Mouse (Mus musculus): Measurements from ENCODE around the gene 1700025G04Rik. TPM values are rescaled to one million over a fixed set of nuclear protein-coding genes. Genes with fewer than 3 reads are reported as not detected.

Gene 1700025G04Rik
- polyA plus RNA-seq, 1 experiment from 2014 or later = 29.3 TPM

GRCm38 (mm10) chr1:152016663-152017062, 73.3 kb downstream of the 1700025G04Rik start:
- H3K4me3 ChIP-seq (ENCODE audit: low read depth, low read length) = no peak overlapping the region
- no peak for ATAC-seq (replicated peaks; ENCODE audit: insufficient number of reproducible peaks, low FRiP score, low TSS enrichment, low read depth)
- no peak overlapping the region for H3K27ac ChIP-seq (replicated peaks; ENCODE audit: low read depth, low read length)
- 86% methylated on average over 3 of the region's 3 CpGs for WGBS
- no peak overlapping the region for H3K9ac ChIP-seq (replicated peaks; ENCODE audit: low read length)
- H3K36me3 ChIP-seq (replicated peaks; ENCODE audit: control insufficient read depth, insufficient read depth, low read depth, low read length) = no peaks in the 10 kb centered on the region
- no peak overlapping the region for H3K4me2 ChIP-seq (ENCODE audit: low read depth, low read length)
- H3K27me3 ChIP-seq (ENCODE audit: control insufficient read depth, insufficient read depth, low read length) = no peaks in the 10 kb centered on the region
- no peaks in the 10 kb centered on the region for H3K9me3 ChIP-seq (replicated peaks; ENCODE audit: control insufficient read depth, low read length)
- DNase-seq (ENCODE audit: low spot score) = no peak
- no peaks in the 10 kb centered on the region for H3K4me1 ChIP-seq (ENCODE audit: control insufficient read depth, insufficient read depth, low read length)

GRCm38 (mm10) chr1:152015555-152016125, 74.3 kb downstream of the 1700025G04Rik start:
- no peak overlapping the region for H3K9ac ChIP-seq (replicated peaks; ENCODE audit: low read length)
- no peaks in the 10 kb centered on the region for H3K27me3 ChIP-seq (ENCODE audit: control insufficient read depth, insufficient read depth, low read length)
- H3K36me3 ChIP-seq (replicated peaks; ENCODE audit: control insufficient read depth, insufficient read depth, low read depth, low read length) = no peaks in the 10 kb centered on the region
- no peak for DNase-seq (ENCODE audit: low spot score)
- no peak overlapping the region for H3K4me3 ChIP-seq (ENCODE audit: low read depth, low read length)
- H3K27ac ChIP-seq (replicated peaks; ENCODE audit: low read depth, low read length) = no peak overlapping the region
- H3K4me1 ChIP-seq (ENCODE audit: control insufficient read depth, insufficient read depth, low read length) = no peaks in the 10 kb centered on the region
- no peaks in the 10 kb centered on the region for H3K9me3 ChIP-seq (replicated peaks; ENCODE audit: control insufficient read depth, low read length)
- H3K4me2 ChIP-seq (ENCODE audit: low read depth, low read length) = no peak overlapping the region
- no peak for ATAC-seq (replicated peaks; ENCODE audit: insufficient number of reproducible peaks, low FRiP score, low TSS enrichment, low read depth)
- 87% methylated on average over 7 of the region's 7 CpGs for WGBS

GRCm38 (mm10) chr1:152011741-152012140, 78.2 kb downstream of the 1700025G04Rik start:
- Histone ChIP-seq H3K4me1 (ENCODE audit: control insufficient read depth, insufficient read depth, low read length) (no peaks in the 10 kb centered on the region), H3K36me3 (replicated peaks; ENCODE audit: control insufficient read depth, insufficient read depth, low read depth, low read length) (no peaks in the 10 kb centered on the region), H3K4me3 (ENCODE audit: low read depth, low read length) (no peak overlapping the region), H3K9ac (replicated peaks; ENCODE audit: low read length) (no peak overlapping the region), H3K4me2 (ENCODE audit: low read depth, low read length) (no peak overlapping the region), H3K27ac (replicated peaks; ENCODE audit: low read depth, low read length) (no peak overlapping the region), H3K27me3 (ENCODE audit: control insufficient read depth, insufficient read depth, low read length) (no peaks in the 10 kb centered on the region), H3K9me3 (replicated peaks; ENCODE audit: control insufficient read depth, low read length) (no peaks in the 10 kb centered on the region)
- DNase-seq (ENCODE audit: low spot score) (no peak), ATAC-seq (replicated peaks; ENCODE audit: insufficient number of reproducible peaks, low FRiP score, low TSS enrichment, low read depth) (no peak)
- 96% methylated on average over 5 of the region's 5 CpGs for WGBS

- no peaks in the 10 kb centered on the region for H3K4me1 ChIP-seq (ENCODE audit: control insufficient read depth, insufficient read depth, low read length)
- ATAC-seq (replicated peaks; ENCODE audit: insufficient number of reproducible peaks, low FRiP score, low TSS enrichment, low read depth) (no peak), DNase-seq (ENCODE audit: low spot score) (no peak)
- H3K9me3 ChIP-seq (replicated peaks; ENCODE audit: control insufficient read depth, low read length) = no peaks in the 10 kb centered on the region
- H3K36me3 ChIP-seq (replicated peaks; ENCODE audit: control insufficient read depth, insufficient read depth, low read depth, low read length) = no peaks in the 10 kb centered on the region
- H3K27me3 ChIP-seq (ENCODE audit: control insufficient read depth, insufficient read depth, low read length) = no peaks in the 10 kb centered on the region
- WGBS = 77% methylated on average over 13 of the region's 13 CpGs
- no peak overlapping the region for H3K9ac ChIP-seq (replicated peaks; ENCODE audit: low read length)
- H3K27ac ChIP-seq (replicated peaks; ENCODE audit: low read depth, low read length) = no peak overlapping the region
- H3K4me2 ChIP-seq (ENCODE audit: low read depth, low read length) = no peak overlapping the region
- no peak overlapping the region for H3K4me3 ChIP-seq (ENCODE audit: low read depth, low read length)
Measured at GRCm38 (mm10) chr1:152010251-152010980, 79.5 kb downstream of the 1700025G04Rik start.

GRCm38 (mm10) chr1:152008473-152008991, 81.4 kb downstream of the 1700025G04Rik start:
- no peak overlapping the region for H3K4me3 ChIP-seq (ENCODE audit: low read depth, low read length)
- no peak overlapping the region for H3K9ac ChIP-seq (replicated peaks; ENCODE audit: low read length)
- 34% methylated on average over 8 of the region's 8 CpGs for WGBS
- DNase-seq (ENCODE audit: low spot score) = no peak
- H3K4me1 ChIP-seq (ENCODE audit: control insufficient read depth, insufficient read depth, low read length) = no peaks in the 10 kb centered on the region
- H3K36me3 ChIP-seq (replicated peaks; ENCODE audit: control insufficient read depth, insufficient read depth, low read depth, low read length) = no peaks in the 10 kb centered on the region
- H3K27me3 ChIP-seq (ENCODE audit: control insufficient read depth, insufficient read depth, low read length) = no peaks in the 10 kb centered on the region
- ATAC-seq (replicated peaks; ENCODE audit: insufficient number of reproducible peaks, low FRiP score, low TSS enrichment, low read depth) = no peak
- H3K4me2 ChIP-seq (ENCODE audit: low read depth, low read length) = no peak overlapping the region
- no peak overlapping the region for H3K27ac ChIP-seq (replicated peaks; ENCODE audit: low read depth, low read length)
- H3K9me3 ChIP-seq (replicated peaks; ENCODE audit: control insufficient read depth, low read length) = no peaks in the 10 kb centered on the region

- Histone ChIP-seq H3K36me3 (replicated peaks; ENCODE audit: control insufficient read depth, insufficient read depth, low read depth, low read length) (no peaks in the 10 kb centered on the region), H3K9me3 (replicated peaks; ENCODE audit: control insufficient read depth, low read length) (no peaks in the 10 kb centered on the region), H3K4me1 (ENCODE audit: control insufficient read depth, insufficient read depth, low read length) (no peaks in the 10 kb centered on the region), H3K4me3 (ENCODE audit: low read depth, low read length) (no peak overlapping the region), H3K9ac (replicated peaks; ENCODE audit: low read length) (no peak overlapping the region), H3K27ac (replicated peaks; ENCODE audit: low read depth, low read length) (no peak overlapping the region), H3K4me2 (ENCODE audit: low read depth, low read length) (no peak overlapping the region), H3K27me3 (ENCODE audit: control insufficient read depth, insufficient read depth, low read length) (no peaks in the 10 kb centered on the region)
- no peak for ATAC-seq (replicated peaks; ENCODE audit: insufficient number of reproducible peaks, low FRiP score, low TSS enrichment, low read depth)
- DNase-seq (ENCODE audit: low spot score) = no peak
- 94% methylated on average over 6 of the region's 6 CpGs for whole genome bisulfite sequencing
Measured at GRCm38 (mm10) chr1:152006529-152006928, 83.4 kb downstream of the 1700025G04Rik start.

GRCm38 (mm10) chr1:152004509-152004908, 85.4 kb downstream of the 1700025G04Rik start:
- ATAC-seq (replicated peaks; ENCODE audit: insufficient number of reproducible peaks, low FRiP score, low TSS enrichment, low read depth) = no peak
- Histone ChIP-seq H3K36me3 (replicated peaks; ENCODE audit: control insufficient read depth, insufficient read depth, low read depth, low read length) (no peaks in the 10 kb centered on the region), H3K4me3 (ENCODE audit: low read depth, low read length) (no peak overlapping the region), H3K4me1 (ENCODE audit: control insufficient read depth, insufficient read depth, low read length) (no peaks in the 10 kb centered on the region), H3K27me3 (ENCODE audit: control insufficient read depth, insufficient read depth, low read length) (no peaks in the 10 kb centered on the region), H3K27ac (replicated peaks; ENCODE audit: low read depth, low read length) (no peak overlapping the region), H3K9me3 (replicated peaks; ENCODE audit: control insufficient read depth, low read length) (no peaks in the 10 kb centered on the region), H3K9ac (replicated peaks; ENCODE audit: low read length) (no peak overlapping the region), H3K4me2 (ENCODE audit: low read depth, low read length) (no peak overlapping the region)
- WGBS = 91% methylated on average over 6 of the region's 6 CpGs
- no peak for DNase-seq (ENCODE audit: low spot score)

GRCm38 (mm10) chr1:152000461-152000860, 89.5 kb downstream of the 1700025G04Rik start:
- H3K9ac ChIP-seq (replicated peaks; ENCODE audit: low read length) = no peak overlapping the region
- DNase-seq (ENCODE audit: low spot score) = no peak

More at GRCm38 (mm10) chr1:152000461-152000860, 89.5 kb downstream of the 1700025G04Rik start:
- no peaks in the 10 kb centered on the region for H3K9me3 ChIP-seq (replicated peaks; ENCODE audit: control insufficient read depth, low read length)
- H3K27me3 ChIP-seq (ENCODE audit: control insufficient read depth, insufficient read depth, low read length) = no peaks in the 10 kb centered on the region
- ATAC-seq (replicated peaks; ENCODE audit: insufficient number of reproducible peaks, low FRiP score, low TSS enrichment, low read depth) = no peak
- H3K27ac ChIP-seq (replicated peaks; ENCODE audit: low read depth, low read length) = no peak overlapping the region
- no peak overlapping the region for H3K4me3 ChIP-seq (ENCODE audit: low read depth, low read length)
- H3K4me1 ChIP-seq (ENCODE audit: control insufficient read depth, insufficient read depth, low read length) = no peaks in the 10 kb centered on the region
- WGBS = 77% methylated on average over 5 of the region's 5 CpGs
- no peak overlapping the region for H3K4me2 ChIP-seq (ENCODE audit: low read depth, low read length)
- no peaks in the 10 kb centered on the region for H3K36me3 ChIP-seq (replicated peaks; ENCODE audit: control insufficient read depth, insufficient read depth, low read depth, low read length)

Data from embryonic facial prominence, embryonic 11.5 days (tissue).